Mouse (Mus musculus) forebrain, embryonic 11.5 days (tissue): ENCODE data around the gene Gm10681. TPM values are rescaled to one million over a fixed set of nuclear protein-coding genes. Genes with fewer than 3 reads are reported as not detected.

Experiments used
- polyA plus RNA-seq: library from polyadenylated mRNA; unstranded; fragments of >200 nt; fragmentation: Nextera tagmentation; extraction: Ambion mirVana; gene quantifications from 2 replicates; pipeline ENCODE4 v1.2.1, GENCODE M21; 2014

Gm10681 gene
- polyA plus RNA-seq, 1 experiment from 2014 or later = not detected

Other genes starting within 250 kb of the Gm10681 start
- 332 and 367 TPM in 2 replicates for gene Phgdh, start 248.8 kb downstream of the Gm10681 start, polyA plus RNA-seq
- 8.9 and 11.9 TPM in 2 replicates for gene Zfp697, start 206.3 kb downstream of the Gm10681 start, polyA plus RNA-seq
- not detected in 2 replicates for gene Gm4450, start 131.7 kb downstream of the Gm10681 start, polyA plus RNA-seq
- not detected in 2 replicates for gene Hsd3b4, start 78.3 kb downstream of the Gm10681 start, polyA plus RNA-seq
- not detected in 2 replicates for gene Hsd3b5, start 41.4 kb upstream of the Gm10681 start, polyA plus RNA-seq
- gene Hsd3b2, start 135.7 kb upstream of the Gm10681 start, polyA plus RNA-seq = not detected in 2 replicates
- not detected in 2 replicates for gene Hsd3b3, start 174.3 kb upstream of the Gm10681 start, polyA plus RNA-seq
- 20.1 and 21.8 TPM in 2 replicates for gene Hsd3b6, start 225.6 kb upstream of the Gm10681 start, polyA plus RNA-seq